Mouse (Mus musculus): ENCODE measurements around the gene Itsn1. TPM values are rescaled to one million over a fixed set of nuclear protein-coding genes. Genes with fewer than 3 reads are reported as not detected.
A peak's percentile ranks its signal among the peaks of the same experiment; 100 is the strongest.

The Itsn1 gene
- total and polyA plus RNA-seq, 2 experiments from 2014 or later, result 33.6 to 69.5 TPM

DNA sequence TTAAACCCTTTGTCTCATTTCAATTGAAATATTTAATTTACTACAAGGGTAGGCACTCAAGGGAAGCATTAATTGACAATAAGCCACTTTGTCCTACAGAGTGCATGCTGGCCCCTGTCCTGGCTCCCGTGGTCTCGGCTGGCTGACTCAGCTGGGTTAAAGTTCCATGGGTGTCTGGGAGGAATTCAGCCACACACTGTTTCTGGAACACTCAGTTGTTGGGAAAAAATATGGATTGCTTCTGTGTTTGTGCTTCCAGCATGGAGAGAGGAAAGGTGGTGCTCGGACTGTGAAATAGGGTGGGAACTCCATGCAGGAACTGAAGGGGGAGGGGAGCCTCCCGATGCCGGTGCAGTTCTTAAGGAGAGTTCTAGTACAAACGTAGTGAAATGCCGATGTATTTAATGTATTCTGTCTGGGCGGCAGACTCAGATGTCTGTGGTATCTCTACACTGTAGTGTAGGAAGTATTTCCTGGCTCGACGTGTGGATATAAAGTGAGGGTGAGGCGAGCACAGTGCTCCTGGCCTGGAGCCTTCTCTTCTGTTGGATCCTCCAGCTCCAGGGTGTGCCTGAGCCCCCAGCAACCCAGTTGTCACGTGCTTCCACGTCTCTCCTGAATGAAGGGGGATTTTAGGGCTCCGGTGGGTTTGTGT lies 131.5 kb downstream of the Itsn1 start:
- H3K36me3 ChIP-seq (ENCODE audit: insufficient read depth, low read length), result peaks cover 32% of the 10 kb centered on the region
- peaks cover 14% of the 10 kb centered on the region; the same call in 1 of the 2 replicates for H3K4me1 ChIP-seq (ENCODE audit: insufficient read depth, low read length)
- H3K9ac ChIP-seq (replicated peaks; ENCODE audit: low read length), result no peak overlapping the region
- no peaks in the 10 kb centered on the region for H3K9me3 ChIP-seq (ENCODE audit: low read length)
- H3K27me3 ChIP-seq (ENCODE audit: insufficient read depth, low read length), result no peaks in the 10 kb centered on the region
- no peak overlapping the region for H3K4me3 ChIP-seq (ENCODE audit: low read length)
- WGBS, result 36% methylated on average over 14 of the region's 14 CpGs
- H3K4me2 ChIP-seq (ENCODE audit: low read depth, low read length), result no peak overlapping the region
- no peak for DNase-seq (ENCODE audit: low spot score)
- no peak for ATAC-seq
- peak overlapping the region; percentile 68 for H3K27ac ChIP-seq
- TF ChIP-seq CTCF (IDR thresholded peaks at IDR 0.05; ENCODE audit: low read depth), result no peak

- Histone ChIP-seq H3K36me3 (ENCODE audit: insufficient read depth, low read length) (peaks cover 33% of the 10 kb centered on the region; the same call in 1 of the 2 replicates), H3K27me3 (ENCODE audit: insufficient read depth, low read length) (no peaks in the 10 kb centered on the region), H3K4me2 (ENCODE audit: low read depth, low read length) (no peak overlapping the region), H3K4me3 (ENCODE audit: low read length) (no peak overlapping the region), H3K9me3 (ENCODE audit: low read length) (no peaks in the 10 kb centered on the region), H3K27ac (peak overlapping the region; percentile 68), H3K4me1 (ENCODE audit: insufficient read depth, low read length) (peaks cover 14% of the 10 kb centered on the region; the same call in 1 of the 2 replicates), H3K9ac (replicated peaks; ENCODE audit: low read length) (no peak overlapping the region)
- ATAC-seq (peak; percentile 70), DNase-seq (ENCODE audit: low spot score) (peak; percentile 53)
- 53% methylated on average over 6 of the region's 6 CpGs for WGBS
- no peak for TF ChIP-seq CTCF (IDR thresholded peaks at IDR 0.05; ENCODE audit: low read depth)
These were observed 132.8 kb downstream of the Itsn1 start for GRCm38 (mm10) chr16:91861784-91862371.

DNA sequence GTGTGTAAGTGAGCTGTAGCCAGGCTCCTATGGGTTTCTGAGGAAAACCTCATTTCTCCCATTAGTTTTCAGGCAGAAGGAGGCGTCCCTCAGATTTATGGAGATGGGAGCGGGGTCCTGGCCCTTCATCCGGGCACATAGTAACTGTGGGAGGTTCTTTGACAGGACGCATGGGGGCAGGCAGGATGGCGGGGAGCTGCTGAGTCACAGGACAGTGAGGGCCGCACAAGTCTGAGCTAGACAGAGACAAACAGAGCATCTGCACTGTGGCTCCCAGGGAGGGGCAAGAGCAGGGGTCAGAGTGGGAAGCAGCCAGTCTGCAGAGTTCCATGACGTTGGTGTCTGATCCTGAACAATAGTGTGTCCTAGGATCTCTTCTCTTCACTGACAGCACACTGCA lies 133.8 kb downstream of the Itsn1 start:
- TF ChIP-seq CTCF (IDR thresholded peaks at IDR 0.05; ENCODE audit: low read depth), result no peak
- WGBS, result 62% methylated on average over 7 of the region's 7 CpGs
- no peaks in the 10 kb centered on the region for H3K9me3 ChIP-seq (ENCODE audit: low read length)
- H3K36me3 ChIP-seq (ENCODE audit: insufficient read depth, low read length), result peaks cover 40% of the 10 kb centered on the region; the same call in 1 of the 2 replicates
- H3K4me2 ChIP-seq (ENCODE audit: low read depth, low read length), result no peak overlapping the region
- DNase-seq (ENCODE audit: low spot score) (no peak), ATAC-seq (no peak)
- no peaks in the 10 kb centered on the region for H3K27me3 ChIP-seq (ENCODE audit: insufficient read depth, low read length)
- no peak overlapping the region for H3K9ac ChIP-seq (replicated peaks; ENCODE audit: low read length)
- no peak overlapping the region for H3K4me3 ChIP-seq (ENCODE audit: low read length)
- H3K27ac ChIP-seq, result peak overlapping the region; percentile 68; the same call in 1 of the 2 replicates
- H3K4me1 ChIP-seq (ENCODE audit: insufficient read depth, low read length), result peaks cover 21% of the 10 kb centered on the region

DNA sequence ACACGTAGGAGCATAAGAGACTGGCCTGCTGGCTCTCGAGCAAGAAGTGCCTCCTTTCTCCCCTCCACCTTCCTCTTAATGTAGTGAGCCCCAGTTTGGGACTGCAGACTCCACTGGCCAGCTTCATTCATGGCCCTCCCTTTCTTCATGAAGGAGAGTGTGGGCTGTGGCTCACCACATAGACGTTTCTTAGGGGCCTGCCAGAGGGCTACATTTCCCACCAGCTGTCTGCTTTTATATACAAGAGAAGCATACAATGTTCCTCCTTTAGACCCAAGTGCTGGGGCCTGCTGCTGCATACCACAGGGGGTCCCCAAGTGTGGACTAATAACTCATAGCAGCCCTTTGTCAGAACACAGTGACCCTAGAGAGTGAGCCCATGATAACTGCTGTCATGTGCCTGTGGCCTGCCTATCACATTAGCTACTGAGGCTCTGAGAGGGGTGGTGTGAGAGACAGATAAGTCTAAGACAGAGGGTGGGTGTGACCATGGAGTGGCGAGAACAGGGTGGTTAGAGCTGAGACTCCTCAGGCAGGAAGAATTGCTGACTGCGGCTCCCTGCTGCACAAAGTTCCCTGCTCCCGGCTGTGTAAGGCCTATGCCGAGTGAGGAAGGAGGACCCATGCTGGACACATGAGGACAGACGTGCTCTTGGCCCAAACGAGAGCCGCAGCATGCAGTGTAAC lies 135.7 kb downstream of the Itsn1 start:
- peaks cover 42% of the 10 kb centered on the region; the same call in 1 of the 2 replicates for H3K36me3 ChIP-seq (ENCODE audit: insufficient read depth, low read length)
- peaks cover 21% of the 10 kb centered on the region for H3K4me1 ChIP-seq (ENCODE audit: insufficient read depth, low read length)
- WGBS, result 66% methylated on average over 10 of the region's 10 CpGs
- ATAC-seq (no peak), DNase-seq (ENCODE audit: low spot score) (no peak)
- no peak overlapping the region for H3K4me3 ChIP-seq (ENCODE audit: low read length)
- no peak overlapping the region for H3K27ac ChIP-seq
- no peak overlapping the region for H3K9ac ChIP-seq (replicated peaks; ENCODE audit: low read length)
- H3K27me3 ChIP-seq (ENCODE audit: insufficient read depth, low read length), result no peaks in the 10 kb centered on the region
- no peaks in the 10 kb centered on the region for H3K9me3 ChIP-seq (ENCODE audit: low read length)
- no peak overlapping the region for H3K4me2 ChIP-seq (ENCODE audit: low read depth, low read length)
- no peak for TF ChIP-seq CTCF (IDR thresholded peaks at IDR 0.05; ENCODE audit: low read depth)

GRCm38 (mm10) chr16:91865570-91866257 lies 136.6 kb downstream of the Itsn1 start:
- no peak overlapping the region for H3K27ac ChIP-seq
- ATAC-seq, result no peak
- no peak overlapping the region for H3K9ac ChIP-seq (replicated peaks; ENCODE audit: low read length)

DNA sequence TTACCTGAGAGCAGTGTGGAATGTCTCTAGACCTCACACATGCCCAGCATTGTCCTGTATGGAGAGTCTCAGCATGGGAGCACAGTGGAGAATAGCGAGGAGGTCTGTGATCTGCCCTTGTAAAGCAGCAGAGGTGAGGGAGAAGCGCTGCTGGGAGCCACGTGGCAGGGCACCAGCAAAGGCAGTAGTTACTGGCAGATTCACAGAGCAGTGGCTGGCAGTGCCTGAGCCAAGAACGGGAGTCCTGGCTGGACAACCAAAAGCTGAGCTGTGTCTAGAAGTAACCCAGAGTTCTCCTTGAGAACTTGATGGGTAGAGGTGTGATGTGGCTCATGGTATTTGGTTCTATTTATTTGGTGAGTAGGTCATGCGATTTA lies 137.2 kb downstream of the Itsn1 start:
- Histone ChIP-seq H3K9me3 (ENCODE audit: low read length) (no peaks in the 10 kb centered on the region), H3K36me3 (ENCODE audit: insufficient read depth, low read length) (peaks cover 54% of the 10 kb centered on the region; the same call in 1 of the 2 replicates), H3K9ac (replicated peaks; ENCODE audit: low read length) (no peak overlapping the region), H3K27me3 (ENCODE audit: insufficient read depth, low read length) (no peaks in the 10 kb centered on the region), H3K27ac (no peak overlapping the region), H3K4me2 (ENCODE audit: low read depth, low read length) (no peak overlapping the region), H3K4me3 (ENCODE audit: low read length) (no peak overlapping the region), H3K4me1 (ENCODE audit: insufficient read depth, low read length) (peaks cover 9% of the 10 kb centered on the region)
- ATAC-seq, result no peak
- WGBS, result 60% methylated on average over 5 of the region's 5 CpGs
- DNase-seq (ENCODE audit: low spot score), result no peak
- no peak for TF ChIP-seq CTCF (IDR thresholded peaks at IDR 0.05; ENCODE audit: low read depth)

More at GRCm38 (mm10) chr16:91865570-91866257, 136.6 kb downstream of the Itsn1 start:
- 64% methylated on average over 7 of the region's 7 CpGs for WGBS
- no peak for TF ChIP-seq CTCF (IDR thresholded peaks at IDR 0.05; ENCODE audit: low read depth)
- H3K4me2 ChIP-seq (ENCODE audit: low read depth, low read length), result no peak overlapping the region
- H3K9me3 ChIP-seq (ENCODE audit: low read length), result no peaks in the 10 kb centered on the region
- peak; percentile 59 for DNase-seq (ENCODE audit: low spot score)
- H3K27me3 ChIP-seq (ENCODE audit: insufficient read depth, low read length), result no peaks in the 10 kb centered on the region
- H3K4me3 ChIP-seq (ENCODE audit: low read length), result no peak overlapping the region
- peaks cover 14% of the 10 kb centered on the region for H3K4me1 ChIP-seq (ENCODE audit: insufficient read depth, low read length)
- H3K36me3 ChIP-seq (ENCODE audit: insufficient read depth, low read length), result peaks cover 49% of the 10 kb centered on the region; the same call in 1 of the 2 replicates
